Mouse (Mus musculus) G1E (cell line): ENCODE measurements around the gene Fxyd1.

Experiments
- CTCF ChIP-seq: IDR thresholded peaks from 2 replicates; pipeline ENCODE4 v1.5.1; 2012; ENCODE audit warnings: low read depth, low read length, inconsistent platforms, mixed read lengths
- GATA2 ChIP-seq: IDR thresholded peaks from 2 replicates; pipeline ENCODE4 v1.6.1; 2012; ENCODE audit warnings: low read depth, low read length, inconsistent platforms, borderline replicate concordance

GRCm38 (mm10) chr7:31073546-31073945, 16.5 kb upstream of the Fxyd1 start:
- no peak for TF ChIP-seq GATA2
- no peak for TF ChIP-seq CTCF
